Mouse (Mus musculus): ENCODE data around the gene 4930412O13Rik. TPM values are rescaled to one million over a fixed set of nuclear protein-coding genes. Genes with fewer than 3 reads are reported as not detected.

4930412O13Rik gene
- polyA plus RNA-seq, 1 experiment from 2014 or later: not detected

- no peaks in the 10 kb centered on the region for H3K36me3 ChIP-seq
- peak within 1 kb of the TSS; percentile 40 for H3K4me3 ChIP-seq (replicated peaks)
- peaks cover 11% of the 10 kb centered on the region; the same call in 1 of the 2 replicates for H3K4me1 ChIP-seq (replicated peaks)
- no peak for DNase-seq
- no peaks in the 10 kb centered on the region for H3K9me3 ChIP-seq (replicated peaks)
- no peak within 1 kb of the TSS for H3K9ac ChIP-seq
- peak; percentile 67 for ATAC-seq (ENCODE audit: low read depth)
- under 1% methylated on average over 23 of the region's 23 CpGs for whole genome bisulfite sequencing (ENCODE audit: insufficient replicate concordance)
- H3K27me3 ChIP-seq: peaks cover 97% of the 10 kb centered on the region
- H3K27ac ChIP-seq: no peak within 1 kb of the TSS
- peak within 1 kb of the TSS; percentile 62 for H3K4me2 ChIP-seq
These were observed 8.7 kb downstream of the 4930412O13Rik start, which contains the start of gene Gata3 for GRCm38 (mm10) chr2:9889651-9890183. Gene Gata3, minus strand, starts transcription at chr2:9890034.

GRCm38 (mm10) chr2:9890251-9890650, 9.2 kb downstream of the 4930412O13Rik start:
- Histone ChIP-seq H3K4me1 (replicated peaks) (peaks cover 11% of the 10 kb centered on the region; the same call in 1 of the 2 replicates), H3K9ac (no peak overlapping the region), H3K4me3 (replicated peaks) (no peak overlapping the region), H3K9me3 (replicated peaks) (no peaks in the 10 kb centered on the region), H3K27ac (no peak overlapping the region), H3K36me3 (no peaks in the 10 kb centered on the region), H3K27me3 (peaks cover 97% of the 10 kb centered on the region), H3K4me2 (peak overlapping the region; percentile 62; the same call in 1 of the 2 replicates)
- ATAC-seq (ENCODE audit: low read depth) (no peak), DNase-seq (no peak)
- WGBS (ENCODE audit: insufficient replicate concordance): 8% methylated on average over 8 of the region's 8 CpGs

- DNase-seq (no peak), ATAC-seq (ENCODE audit: low read depth) (no peak)
- Histone ChIP-seq H3K9ac (no peak overlapping the region), H3K4me2 (no peak overlapping the region), H3K36me3 (no peaks in the 10 kb centered on the region), H3K27ac (no peak overlapping the region), H3K9me3 (replicated peaks) (no peaks in the 10 kb centered on the region), H3K27me3 (peaks cover 97% of the 10 kb centered on the region), H3K4me3 (replicated peaks) (no peak overlapping the region), H3K4me1 (replicated peaks) (peaks cover 11% of the 10 kb centered on the region; the same call in 1 of the 2 replicates)
- WGBS (ENCODE audit: insufficient replicate concordance): 6% methylated on average over 5 of the region's 5 CpGs
These were observed 9.9 kb downstream of the 4930412O13Rik start for GRCm38 (mm10) chr2:9890906-9891305.

- H3K27me3 ChIP-seq: peaks cover 97% of the 10 kb centered on the region
- no peak overlapping the region for H3K9ac ChIP-seq
- no peak for ATAC-seq (ENCODE audit: low read depth)
- no peaks in the 10 kb centered on the region for H3K9me3 ChIP-seq (replicated peaks)
- H3K4me3 ChIP-seq (replicated peaks): no peak overlapping the region
- DNase-seq: no peak
- WGBS (ENCODE audit: insufficient replicate concordance): 11% methylated on average over 7 of the region's 7 CpGs
- no peak overlapping the region for H3K27ac ChIP-seq
- no peaks in the 10 kb centered on the region for H3K36me3 ChIP-seq
- H3K4me1 ChIP-seq (replicated peaks): peaks cover 11% of the 10 kb centered on the region; the same call in 1 of the 2 replicates
- H3K4me2 ChIP-seq: no peak overlapping the region
These were observed 11.5 kb downstream of the 4930412O13Rik start for GRCm38 (mm10) chr2:9892541-9892940.

GRCm38 (mm10) chr2:9893272-9893953, 12.4 kb downstream of the 4930412O13Rik start:
- H3K36me3 ChIP-seq: no peaks in the 10 kb centered on the region
- peaks cover 11% of the 10 kb centered on the region; the same call in 1 of the 2 replicates for H3K4me1 ChIP-seq (replicated peaks)
- peaks cover 96% of the 10 kb centered on the region for H3K27me3 ChIP-seq
- WGBS (ENCODE audit: insufficient replicate concordance): 10% methylated on average over 6 of the region's 6 CpGs
- no peaks in the 10 kb centered on the region for H3K9me3 ChIP-seq (replicated peaks)
- DNase-seq (no peak), ATAC-seq (ENCODE audit: low read depth) (no peak)
- no peak overlapping the region for H3K4me2 ChIP-seq
- H3K9ac ChIP-seq: no peak overlapping the region
- H3K4me3 ChIP-seq (replicated peaks): no peak overlapping the region
- H3K27ac ChIP-seq: no peak overlapping the region

- Histone ChIP-seq H3K9me3 (replicated peaks) (no peaks in the 10 kb centered on the region), H3K9ac (no peak overlapping the region), H3K27me3 (peaks cover 96% of the 10 kb centered on the region), H3K36me3 (no peaks in the 10 kb centered on the region), H3K4me1 (replicated peaks) (no peaks in the 10 kb centered on the region; the same call in 1 of the 2 replicates), H3K4me3 (replicated peaks) (no peak overlapping the region), H3K27ac (no peak overlapping the region), H3K4me2 (no peak overlapping the region)
- WGBS (ENCODE audit: insufficient replicate concordance): 2% methylated on average over 19 of the region's 19 CpGs
- ATAC-seq (ENCODE audit: low read depth): no peak
- no peak for DNase-seq
These were observed 14.0 kb downstream of the 4930412O13Rik start for GRCm38 (mm10) chr2:9894836-9895593.

- Histone ChIP-seq H3K9me3 (replicated peaks) (no peaks in the 10 kb centered on the region), H3K4me3 (replicated peaks) (peak overlapping the region; percentile 16; the same call in 1 of the 2 replicates), H3K36me3 (no peaks in the 10 kb centered on the region), H3K27ac (no peak overlapping the region), H3K9ac (no peak overlapping the region), H3K27me3 (peaks cover 84% of the 10 kb centered on the region), H3K4me1 (replicated peaks) (no peaks in the 10 kb centered on the region; the same call in 1 of the 2 replicates), H3K4me2 (no peak overlapping the region)
- WGBS (ENCODE audit: insufficient replicate concordance): 3% methylated on average over 22 of the region's 22 CpGs
- ATAC-seq (ENCODE audit: low read depth) (no peak), DNase-seq (no peak)
These were observed 15.2 kb downstream of the 4930412O13Rik start for GRCm38 (mm10) chr2:9896097-9896770.

GRCm38 (mm10) chr2:9897846-9898245, 16.8 kb downstream of the 4930412O13Rik start:
- no peak for DNase-seq
- Histone ChIP-seq H3K4me3 (replicated peaks) (no peak overlapping the region), H3K9me3 (replicated peaks) (no peaks in the 10 kb centered on the region), H3K9ac (no peak overlapping the region), H3K36me3 (no peaks in the 10 kb centered on the region), H3K4me1 (replicated peaks) (no peaks in the 10 kb centered on the region; the same call in 1 of the 2 replicates), H3K27ac (no peak overlapping the region), H3K4me2 (no peak overlapping the region), H3K27me3 (peaks cover 78% of the 10 kb centered on the region)
- ATAC-seq (ENCODE audit: low read depth): no peak
- WGBS (ENCODE audit: insufficient replicate concordance): 19% methylated on average over 8 of the region's 8 CpGs

- H3K27ac ChIP-seq: no peak overlapping the region
- H3K4me2 ChIP-seq: no peak overlapping the region
- no peak overlapping the region for H3K9ac ChIP-seq
- 40% methylated on average over 14 of the region's 14 CpGs for WGBS (ENCODE audit: insufficient replicate concordance)
- no peaks in the 10 kb centered on the region for H3K9me3 ChIP-seq (replicated peaks)
- H3K27me3 ChIP-seq: peaks cover 19% of the 10 kb centered on the region
- no peaks in the 10 kb centered on the region for H3K36me3 ChIP-seq
- H3K4me3 ChIP-seq (replicated peaks): no peak overlapping the region
- no peak for DNase-seq
- peaks cover 5% of the 10 kb centered on the region for H3K4me1 ChIP-seq (replicated peaks)
- no peak for ATAC-seq (ENCODE audit: low read depth)
These were observed 23.0 kb downstream of the 4930412O13Rik start for GRCm38 (mm10) chr2:9903854-9904560.

- ATAC-seq (ENCODE audit: low read depth) (peak; percentile 63), DNase-seq (peak; percentile 17)
- H3K27ac ChIP-seq: no peak overlapping the region
- WGBS (ENCODE audit: insufficient replicate concordance): 2% methylated on average over 11 of the region's 11 CpGs
- peak overlapping the region; percentile 48 for H3K4me2 ChIP-seq
- H3K4me1 ChIP-seq (replicated peaks): peaks cover 5% of the 10 kb centered on the region
- H3K36me3 ChIP-seq: no peaks in the 10 kb centered on the region
- H3K4me3 ChIP-seq (replicated peaks): peak overlapping the region; percentile 36
- no peak overlapping the region for H3K9ac ChIP-seq
- H3K9me3 ChIP-seq (replicated peaks): no peaks in the 10 kb centered on the region
- H3K27me3 ChIP-seq: peaks cover 9% of the 10 kb centered on the region; the same call in 1 of the 2 replicates
These were observed 24.9 kb downstream of the 4930412O13Rik start for GRCm38 (mm10) chr2:9905995-9906394.
